Mouse (Mus musculus): Measurements from ENCODE around the gene Zfp790. TPM values are rescaled to one million over a fixed set of nuclear protein-coding genes. Genes with fewer than 3 reads are reported as not detected.

The Zfp790 gene
- polyA plus RNA-seq, 1 experiment from 2014 or later = 17.1 TPM

MicroRNAs within 50 kb of the gene (microRNA counts, 519-probe panel; counts per million panel counts)
- microRNA mmu-miR-1964 = not detected

Small RNA genes lying within 50 kb of the gene (microRNA-seq; reads per million reads assigned to microRNA genes)
- 4.0 reads per million, percentile 13 among the genes with 10 or more reads in this experiment for gene Mir1964

Other genes starting within 250 kb of the Zfp790 start
- not detected in 2 replicates for gene Catsperg2, start 89.1 kb upstream of the Zfp790 start, polyA plus RNA-seq (2016; fragmentation: Nextera tagmentation; extraction: Ambion mirVana)
- gene Zfp84, start 47.6 kb upstream of the Zfp790 start, polyA plus RNA-seq (2016; fragmentation: Nextera tagmentation; extraction: Ambion mirVana) = 14.0 and 14.7 TPM in 2 replicates
- gene Zfp30, start 32.1 kb upstream of the Zfp790 start, polyA plus RNA-seq (2016; fragmentation: Nextera tagmentation; extraction: Ambion mirVana) = 9.3 and 9.9 TPM in 2 replicates
- 9.0 and 10.2 TPM in 2 replicates for gene Zfp940, start 37.6 kb downstream of the Zfp790 start, polyA plus RNA-seq (2016; fragmentation: Nextera tagmentation; extraction: Ambion mirVana)
- 12.2 TPM in 2 replicates for gene Zfp420, start 43.9 kb downstream of the Zfp790 start, polyA plus RNA-seq (2016; fragmentation: Nextera tagmentation; extraction: Ambion mirVana)
- 12.8 and 13.3 TPM in 2 replicates for gene Zfp27, start 90.5 kb downstream of the Zfp790 start, polyA plus RNA-seq (2016; fragmentation: Nextera tagmentation; extraction: Ambion mirVana)
- gene Zfp383, start 92.1 kb downstream of the Zfp790 start, polyA plus RNA-seq (2016; fragmentation: Nextera tagmentation; extraction: Ambion mirVana) = 6.7 TPM in 2 replicates
- 15.5 and 18.0 TPM in 2 replicates for gene Zfp74, start 138.0 kb downstream of the Zfp790 start, polyA plus RNA-seq (2016; fragmentation: Nextera tagmentation; extraction: Ambion mirVana)
- gene Zfp568, start 167.8 kb downstream of the Zfp790 start, polyA plus RNA-seq (2016; fragmentation: Nextera tagmentation; extraction: Ambion mirVana) = 31.5 and 33.0 TPM in 2 replicates
- gene Zfp14, start 235.3 kb downstream of the Zfp790 start, polyA plus RNA-seq (2016; fragmentation: Nextera tagmentation; extraction: Ambion mirVana) = 4.7 and 4.8 TPM in 2 replicates